Mouse (Mus musculus) brain, embryonic 14.5 days (tissue): ENCODE data around the gene Ttc22. TPM values are rescaled to one million over a fixed set of nuclear protein-coding genes. Genes with fewer than 3 reads are reported as not detected.
A peak's percentile ranks its signal among the peaks of the same experiment; 100 is the strongest.

Source experiments
- DNase-seq: peaks from one replicate; pipeline ENCODE4 v3.0.0-alpha.2; 2011; ENCODE audit warnings: low read depth
- CTCF ChIP-seq: fragments of 200-500 bp; IDR thresholded peaks from 2 replicates; pipeline ENCODE4 v1.5.1; 2012; ENCODE audit warnings: inconsistent platforms, mild to moderate bottlenecking, moderate library complexity, borderline replicate concordance; ENCODE audit not compliant: insufficient read depth, insufficient read length; ENCODE audit errors: extremely low read depth
- POLR2A ChIP-seq: fragments of 200-500 bp; IDR thresholded peaks from 2 replicates; pipeline ENCODE4 v1.6.1; 2012; ENCODE audit warnings: mild to moderate bottlenecking, inconsistent platforms, borderline replicate concordance; ENCODE audit not compliant: poor library complexity, insufficient read depth, insufficient read length, severe bottlenecking; ENCODE audit errors: extremely low read depth
- polyA plus RNA-seq: library from polyadenylated mRNA; depleted of rRNA; stranded (reverse); fragments of >200 nt; gene quantifications from 2 replicates; pipeline ENCODE4 v1.2.3, GENCODE M21; 2012

The Ttc22 gene
- polyA plus RNA-seq, 1 experiment = 1.8 TPM

DNA sequence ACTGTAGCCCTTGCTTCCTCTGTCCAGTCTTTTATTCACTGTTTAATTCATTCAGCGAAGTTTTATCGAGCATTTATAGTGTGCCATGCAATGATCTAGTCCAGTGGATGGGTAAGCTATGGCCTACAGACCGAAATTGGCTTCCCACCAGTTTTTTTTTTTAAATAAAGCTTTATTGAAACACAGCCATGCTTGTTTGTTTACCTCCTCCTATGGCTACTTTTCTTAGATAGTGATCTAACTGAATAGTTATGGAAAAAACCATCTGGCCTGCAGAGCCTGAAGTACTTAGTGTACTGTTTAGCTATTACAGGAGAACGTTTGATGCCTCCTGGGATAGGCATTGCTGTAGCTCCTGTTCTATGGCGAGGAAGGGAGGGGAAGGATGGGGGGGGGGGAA is 23.6 kb downstream of the Ttc22 start:
- no peak for DNase-seq
- TF ChIP-seq POLR2A (no peak), CTCF (no peak)

DNA sequence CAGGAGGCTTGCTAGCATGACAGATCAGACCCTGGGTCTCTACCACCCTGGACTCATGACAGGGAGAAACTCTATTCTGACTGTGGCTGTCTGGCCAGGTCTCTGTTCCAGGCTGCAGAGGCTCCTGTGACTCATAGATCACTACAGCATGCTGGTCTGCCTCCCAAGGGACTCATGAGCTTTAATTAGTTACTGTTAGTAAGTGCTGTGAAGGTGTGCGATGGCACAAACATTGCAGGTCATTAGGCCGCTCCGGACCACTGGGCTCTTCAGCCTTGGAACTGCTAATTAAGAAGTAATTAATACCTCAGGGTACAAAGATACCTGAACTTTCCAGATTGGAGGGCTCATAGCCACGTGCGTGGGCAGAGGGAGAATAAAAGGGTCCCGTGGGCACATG is 24.9 kb downstream of the Ttc22 start:
- DNase-seq = no peak
- TF ChIP-seq POLR2A = no peak
- no peak for TF ChIP-seq CTCF

GRCm38 (mm10) chr4:106650833-106651527 is 28.7 kb downstream of the Ttc22 start, which contains the start of gene Pars2:
Pars2 (plus strand) TSS chr4:106651069.
- peak; percentile 99 for DNase-seq

GRCm38 (mm10) chr4:106652546-106652945 is 30.3 kb downstream of the Ttc22 start:
- DNase-seq = no peak
- TF ChIP-seq POLR2A (no peak), CTCF (no peak)

More at GRCm38 (mm10) chr4:106650833-106651527, 28.7 kb downstream of the Ttc22 start, which contains the start of gene Pars2:
- TF ChIP-seq CTCF (no peak), POLR2A (peak; percentile 62; the same call in 1 of the 2 replicates)

DNA sequence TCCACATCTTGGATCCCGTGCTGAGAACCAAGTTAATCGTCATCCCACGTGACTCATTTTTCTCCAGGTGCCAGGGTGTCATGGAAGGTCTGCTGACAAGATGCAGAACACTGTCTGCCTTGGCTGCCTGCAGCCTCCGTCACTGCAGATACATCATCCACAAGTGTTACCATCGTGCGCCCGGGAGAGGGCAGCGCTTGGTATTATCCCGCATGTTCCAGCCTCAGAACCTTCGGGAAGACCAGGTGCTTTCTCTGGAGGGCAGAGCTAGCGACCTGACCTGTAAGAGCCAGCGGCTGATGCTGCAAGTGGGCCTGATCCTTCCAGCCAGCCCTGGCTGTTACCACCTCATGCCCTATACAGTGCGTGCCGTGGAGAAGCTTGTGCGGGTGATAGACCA is 30.8 kb downstream of the Ttc22 start:
- TF ChIP-seq POLR2A (no peak), CTCF (no peak)
- no peak for DNase-seq

DNA sequence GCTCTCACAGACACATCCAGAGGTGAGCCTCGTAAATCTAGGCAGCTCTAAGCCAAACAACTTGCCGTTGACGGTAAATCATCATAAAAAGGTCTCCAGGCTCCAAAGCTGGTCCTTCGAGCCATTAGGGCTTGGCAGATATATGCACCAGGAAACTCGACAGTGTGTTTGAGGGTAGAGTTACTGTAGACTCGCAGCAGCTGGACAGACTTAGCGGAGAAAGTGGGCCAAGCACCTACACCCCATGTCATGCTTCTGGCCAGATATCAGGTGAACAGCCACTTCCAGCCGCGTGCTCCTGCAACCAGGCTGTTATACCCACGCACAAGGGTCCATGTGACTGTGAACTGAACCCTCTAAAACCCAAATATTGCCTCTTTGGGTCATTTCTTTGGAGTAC is 33.4 kb downstream of the Ttc22 start:
- DNase-seq = no peak
- TF ChIP-seq POLR2A (no peak), CTCF (no peak)

- TF ChIP-seq CTCF (no peak), POLR2A (no peak)
- no peak for DNase-seq
These were observed 41.8 kb downstream of the Ttc22 start for GRCm38 (mm10) chr4:106663956-106664470.

DNA sequence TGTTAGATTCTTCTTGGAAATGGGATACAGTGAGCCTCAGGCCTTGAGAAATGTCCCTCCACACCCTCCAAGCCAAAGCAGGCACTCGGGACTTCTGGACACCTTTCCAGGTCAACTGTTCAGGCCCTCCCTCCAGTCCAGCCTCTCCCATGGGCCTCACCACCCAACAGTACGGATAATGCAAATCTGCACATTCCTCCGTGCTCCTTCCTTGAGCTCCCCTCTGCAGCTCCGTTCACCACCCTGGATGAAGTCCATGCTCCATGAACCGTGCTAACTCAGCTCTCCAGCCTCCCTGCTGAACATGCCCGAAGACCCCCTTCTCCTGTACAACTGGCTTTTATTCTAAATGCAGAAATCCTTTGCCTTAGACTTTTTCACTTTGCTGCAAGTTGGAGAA is 42.5 kb downstream of the Ttc22 start:
- no peak for DNase-seq
- TF ChIP-seq CTCF (no peak), POLR2A (no peak)

DNA sequence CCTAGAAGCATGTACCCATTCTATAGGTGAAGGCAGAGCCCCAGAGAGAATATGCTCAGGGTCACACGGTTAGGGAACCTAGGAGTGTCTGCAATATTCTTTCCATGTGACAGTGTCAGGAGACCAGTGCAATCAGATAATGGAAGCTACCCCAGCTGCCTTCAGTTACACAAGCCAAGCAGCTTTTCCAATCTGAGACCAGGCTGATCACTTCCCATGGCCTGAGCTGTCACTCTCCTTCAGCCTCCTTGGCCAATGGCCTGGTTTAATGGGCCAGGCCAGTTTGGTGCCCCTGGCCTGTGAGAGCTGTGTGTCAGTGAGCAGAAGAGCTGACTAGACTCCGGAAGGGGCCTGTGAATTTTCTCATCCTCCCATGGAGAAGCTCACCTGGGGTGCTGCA is 43.0 kb downstream of the Ttc22 start:
- DNase-seq = no peak
- TF ChIP-seq CTCF = no peak
- TF ChIP-seq POLR2A = no peak

GRCm38 (mm10) chr4:106665673-106666072 is 43.4 kb downstream of the Ttc22 start:
- TF ChIP-seq POLR2A = no peak
- TF ChIP-seq CTCF = no peak
- DNase-seq = no peak

- DNase-seq = no peak
- TF ChIP-seq POLR2A (no peak), CTCF (no peak)
These were observed 44.3 kb downstream of the Ttc22 start for GRCm38 (mm10) chr4:106666546-106666945.

- TF ChIP-seq POLR2A (no peak), CTCF (no peak)
- DNase-seq = no peak
These were observed 54.5 kb downstream of the Ttc22 start for GRCm38 (mm10) chr4:106676749-106677148.

DNA sequence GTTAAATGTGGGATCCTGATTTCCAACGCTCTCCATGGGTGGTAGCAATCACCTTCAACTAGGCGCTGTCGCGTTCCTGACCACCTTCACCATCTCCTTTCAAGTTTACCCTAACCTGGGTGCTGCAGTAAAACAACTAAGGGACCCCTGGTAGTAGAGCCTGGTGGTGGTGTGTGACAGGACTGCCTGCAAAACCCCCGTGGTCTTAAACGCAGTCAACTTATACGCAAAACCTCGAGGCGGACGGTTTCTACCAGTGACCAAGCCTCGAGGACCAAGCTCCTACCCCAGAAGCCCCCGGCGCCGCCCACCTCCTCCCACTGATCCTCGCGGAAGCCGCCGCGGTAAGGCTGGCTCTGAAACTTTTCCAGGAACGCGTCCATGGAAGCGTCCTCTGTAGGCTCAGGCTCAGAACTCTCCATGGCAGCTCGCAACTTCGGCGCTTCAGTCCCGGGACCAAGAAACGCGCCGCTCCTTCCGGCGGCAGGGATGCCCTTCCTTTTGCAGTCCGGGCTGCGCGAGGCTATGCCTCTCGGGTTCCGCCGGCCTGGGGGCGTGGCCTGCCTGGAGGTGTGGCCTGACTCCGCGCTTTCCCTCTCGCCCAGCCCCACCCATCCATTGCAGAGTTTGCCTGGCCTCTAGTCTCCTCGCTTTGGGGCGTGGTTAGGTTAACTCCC is 56.3 kb downstream of the Ttc22 start, which contains the start of gene Ttc4:
Gene Ttc4, minus strand, starts transcription at position 503 of the 677 bp plus-strand sequence.
- peak; percentile 95 for DNase-seq
- TF ChIP-seq POLR2A (peak; percentile 22; the same call in 1 of the 2 replicates), CTCF (no peak)
